Mouse (Mus musculus): Measurements from ENCODE around the gene St6galnac5.

- no peak for TF ChIP-seq GATA1 (IDR thresholded peaks at IDR 0.05; ENCODE audit: borderline replicate concordance, low read length)
- no peak for TF ChIP-seq FLI1 (IDR thresholded peaks at IDR 0.05; ENCODE audit: low read length)
These were observed 100.3 kb downstream of the St6galnac5 start for GRCm38 (mm10) chr3:152881706-152882105.
